Mouse (Mus musculus) macrophage (primary cell): ENCODE measurements around the gene Olfr1395. TPM values are rescaled to one million over a fixed set of nuclear protein-coding genes. Genes with fewer than 3 reads are reported as not detected.
"Not testable (repeated sequence)": the region's sequence is repeated elsewhere in the genome, so short reads cannot be mapped to it uniquely, and the experiment has no call there.

Source experiments
- H3K27ac ChIP-seq: fragments of 350-480 bp; formaldehyde crosslinking; 2 replicates; pipeline ENCODE4 v1.9.0; 2021
- H3K36me3 ChIP-seq: fragments of 350-480 bp; formaldehyde crosslinking; 2 replicates; pipeline ENCODE4 v1.9.0; 2021; ENCODE audit errors: inconsistent target
- H3K4me3 ChIP-seq: fragments of 350-480 bp; formaldehyde crosslinking; 2 replicates; pipeline ENCODE4 v1.9.0; 2021; ENCODE audit errors: inconsistent target
- H3K79me2 ChIP-seq: fragments of 350-480 bp; formaldehyde crosslinking; 2 replicates; pipeline ENCODE4 v1.9.0; 2021; ENCODE audit errors: inconsistent target
- WGBS: methylation state at CpG from one replicate; pipeline ENCODE4 v1.1.7; 2026; ENCODE audit warnings: inconsistent platforms; ENCODE audit not compliant: missing documents; 5-methylcytosine and 5-hydroxymethylcytosine counted together
- polyA plus RNA-seq: library from polyadenylated mRNA; stranded (reverse); fragments of 250-400 nt; gene quantifications from 3 replicates; pipeline ENCODE4 v1.2.4, GENCODE M21; 2018; ENCODE audit warnings: inconsistent platforms

The Olfr1395 gene
- polyA plus RNA-seq, 1 experiment from 2014 or later, result not detected

GRCm38 (mm10) chr11:49119635-49120034 lies 22.4 kb upstream of the Olfr1395 start:
- no peak overlapping the region for H3K4me3 ChIP-seq
- H3K36me3 ChIP-seq, result no peaks in the 10 kb centered on the region
- no peak overlapping the region for H3K27ac ChIP-seq
- WGBS, result 81% methylated on average over 3 of the region's 3 CpGs
- no peaks in the 10 kb centered on the region for H3K79me2 ChIP-seq

GRCm38 (mm10) chr11:49124169-49124568 lies 17.9 kb upstream of the Olfr1395 start:
- no peaks in the 10 kb centered on the region for H3K36me3 ChIP-seq
- WGBS, result 90% methylated on average over 2 of the region's 2 CpGs
- no peak overlapping the region for H3K4me3 ChIP-seq
- H3K27ac ChIP-seq, result no peak overlapping the region
- no peaks in the 10 kb centered on the region for H3K79me2 ChIP-seq

- Histone ChIP-seq H3K27ac (no peak within 1 kb of the TSS), H3K4me3 (no peak within 1 kb of the TSS), H3K36me3 (no peaks in the 10 kb centered on the region), H3K79me2 (no peaks in the 10 kb centered on the region)
- 100% methylated on average over 1 of the region's 1 CpGs for WGBS
Measured at GRCm38 (mm10) chr11:49154077-49154476, 12.0 kb downstream of the Olfr1395 start, which contains the start of gene Olfr1394. Olfr1394 (plus strand) TSS chr11:49154377.

- 66% methylated on average over 2 of the region's 2 CpGs for WGBS
- no peak overlapping the region for H3K4me3 ChIP-seq
- no peak overlapping the region for H3K27ac ChIP-seq
- no peaks in the 10 kb centered on the region for H3K79me2 ChIP-seq
- H3K36me3 ChIP-seq, result no peaks in the 10 kb centered on the region
Measured at GRCm38 (mm10) chr11:49156821-49157814, 15.0 kb downstream of the Olfr1395 start.

- Histone ChIP-seq H3K4me3 (no peak overlapping the region), H3K79me2 (no peaks in the 10 kb centered on the region), H3K27ac (no peak overlapping the region), H3K36me3 (no peaks in the 10 kb centered on the region)
- WGBS, result 37% methylated on average over 50 of the region's 50 CpGs
Measured at GRCm38 (mm10) chr11:49168839-49169611, 27.0 kb downstream of the Olfr1395 start.

DNA sequence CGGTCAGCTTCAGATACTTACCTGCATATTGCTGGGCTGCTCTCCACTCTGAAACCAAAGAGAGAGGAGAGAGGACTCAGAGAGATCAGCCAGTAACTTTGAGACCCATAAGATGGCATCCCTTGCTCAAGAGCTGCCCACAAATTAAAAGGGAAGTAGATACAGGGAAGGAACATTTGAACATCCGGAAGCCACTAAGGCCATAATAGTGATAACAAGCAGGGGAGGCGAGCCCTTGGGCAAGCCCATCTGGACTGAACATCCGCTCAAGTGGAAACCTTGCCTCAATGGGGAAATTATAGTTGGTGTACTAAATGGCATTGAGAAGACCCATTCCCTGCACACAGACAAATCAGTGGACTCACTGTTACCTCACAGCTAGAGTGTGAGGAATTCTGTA lies 28.5 kb downstream of the Olfr1395 start:
- no peak overlapping the region for H3K4me3 ChIP-seq
- 15% methylated on average over 4 of the region's 4 CpGs for WGBS
- H3K79me2 ChIP-seq, result no peaks in the 10 kb centered on the region
- H3K27ac ChIP-seq, result no peak overlapping the region
- H3K36me3 ChIP-seq, result no peaks in the 10 kb centered on the region

GRCm38 (mm10) chr11:49175345-49175744 lies 33.3 kb downstream of the Olfr1395 start:
- Histone ChIP-seq H3K79me2 (no peaks in the 10 kb centered on the region), H3K36me3 (no peaks in the 10 kb centered on the region), H3K27ac (no peak overlapping the region), H3K4me3 (no peak overlapping the region)
- WGBS, result 10% methylated on average over 8 of the region's 8 CpGs

GRCm38 (mm10) chr11:49176047-49176779 lies 34.1 kb downstream of the Olfr1395 start:
- not testable (repeated sequence) for H3K27ac ChIP-seq, H3K36me3 ChIP-seq, H3K79me2 ChIP-seq, H3K4me3 ChIP-seq
- WGBS, result 90% methylated on average over 4 of the region's 4 CpGs

- WGBS, result 89% methylated on average over 1 of the region's 1 CpGs
- no peaks in the 10 kb centered on the region for H3K79me2 ChIP-seq
- no peaks in the 10 kb centered on the region for H3K36me3 ChIP-seq
- H3K4me3 ChIP-seq, result no peak overlapping the region
- H3K27ac ChIP-seq, result no peak overlapping the region
Measured at GRCm38 (mm10) chr11:49183172-49183571, 41.1 kb downstream of the Olfr1395 start.

- no peaks in the 10 kb centered on the region for H3K36me3 ChIP-seq
- WGBS, result 80% methylated on average over 6 of the region's 6 CpGs
- H3K27ac ChIP-seq, result no peak overlapping the region
- H3K4me3 ChIP-seq, result no peak overlapping the region
- no peaks in the 10 kb centered on the region for H3K79me2 ChIP-seq
Measured at GRCm38 (mm10) chr11:49186452-49186851, 44.4 kb downstream of the Olfr1395 start.

- no peak within 1 kb of the TSS for H3K27ac ChIP-seq
- no peaks in the 10 kb centered on the region for H3K79me2 ChIP-seq
- 61% methylated on average over 7 of the region's 8 CpGs for WGBS
- no peaks in the 10 kb centered on the region for H3K36me3 ChIP-seq
- no peak within 1 kb of the TSS for H3K4me3 ChIP-seq
Measured at GRCm38 (mm10) chr11:49186955-49187488, 44.9 kb downstream of the Olfr1395 start, which contains the start of gene Btnl9. Btnl9 (minus strand) TSS chr11:49187159.

DNA sequence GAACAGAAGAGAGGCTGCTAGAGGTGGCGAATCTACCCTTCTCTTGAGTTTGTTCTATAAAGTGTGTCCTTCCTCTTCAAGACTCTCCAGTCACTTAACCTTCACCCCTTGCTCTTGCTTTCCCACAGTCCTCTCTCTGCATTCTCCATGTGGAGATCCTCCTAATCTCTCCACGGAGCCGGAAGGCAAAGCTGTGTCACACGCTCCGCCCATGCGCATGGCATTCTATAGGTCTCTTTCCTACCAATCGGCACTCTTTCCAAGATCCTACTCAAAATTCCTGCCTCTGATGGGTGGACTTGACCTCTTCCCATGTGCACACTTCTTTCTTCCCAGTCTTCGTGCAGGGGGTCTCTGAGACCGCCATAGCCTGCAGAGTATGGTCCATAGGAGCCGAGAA lies 45.6 kb downstream of the Olfr1395 start:
- 97% methylated on average over 10 of the region's 10 CpGs for WGBS
- Histone ChIP-seq H3K36me3 (no peaks in the 10 kb centered on the region), H3K27ac (no peak overlapping the region), H3K4me3 (no peak overlapping the region), H3K79me2 (no peaks in the 10 kb centered on the region)

DNA sequence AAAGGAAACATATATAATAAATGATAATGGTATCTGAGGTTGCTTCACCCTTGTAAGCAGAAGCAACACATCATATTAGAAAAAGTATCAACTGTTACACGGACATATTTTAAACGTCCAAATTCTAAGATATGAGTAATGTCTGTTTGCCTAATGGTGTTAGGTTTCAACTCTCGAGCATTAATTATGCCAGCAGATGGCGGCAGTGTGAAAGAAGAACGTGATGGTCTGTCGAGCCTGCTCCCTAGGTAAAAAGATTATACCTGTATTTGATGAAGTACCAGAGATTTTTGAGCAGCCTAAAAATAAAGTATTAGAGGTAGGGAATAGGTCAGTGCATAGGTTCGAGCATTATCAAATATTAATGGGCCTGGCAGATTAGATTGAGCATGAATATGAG lies 47.7 kb downstream of the Olfr1395 start:
- H3K79me2 ChIP-seq, result no peaks in the 10 kb centered on the region
- no peak overlapping the region for H3K27ac ChIP-seq
- H3K36me3 ChIP-seq, result no peaks in the 10 kb centered on the region
- WGBS, result under 1% methylated on average over 6 of the region's 7 CpGs
- no peak overlapping the region for H3K4me3 ChIP-seq

- Histone ChIP-seq H3K4me3 (no peak overlapping the region), H3K79me2 (no peaks in the 10 kb centered on the region), H3K36me3 (no peaks in the 10 kb centered on the region), H3K27ac (no peak overlapping the region)
- WGBS, result 69% methylated on average over 2 of the region's 2 CpGs
Measured at GRCm38 (mm10) chr11:49191083-49191482, 49.0 kb downstream of the Olfr1395 start.
